Mouse (Mus musculus) heart, embryonic 14.5 days (tissue): ENCODE results near the gene Fbxo40. TPM values are rescaled to one million over a fixed set of nuclear protein-coding genes. Genes with fewer than 3 reads are reported as not detected.

Experiments used
- ATAC-seq: fragments of 200-750 bp; cut with Nextera tagmentation; 2 replicates; pipeline ENCODE4 v1.8.0; 2017; ENCODE audit warnings: low read depth, moderate TSS enrichment; ENCODE audit not compliant: insufficient number of reproducible peaks, insufficient read depth, low FRiP score
- H3K27ac ChIP-seq, 2 experiments: fragments of 200-500 bp in 1 of 2; fragments of 300-500 bp in 1 of 2; sonication (generic) in 1 of 2; replicated peaks in 1 of 2; 2 replicates each; pipeline ENCODE4 v1.5.1; 2012 to 2014; ENCODE audit warnings: low read depth in 2 of 2, low read length in 2 of 2, control low read depth in 1 of 2, mild to moderate bottlenecking in 1 of 2, mixed read lengths in 1 of 2; ENCODE audit not compliant: control insufficient read depth in 1 of 2, insufficient read depth in 1 of 2
- H3K27me3 ChIP-seq: fragments of 300-500 bp; sonication (generic); 2 replicates; pipeline ENCODE4 v1.6.1; 2014; ENCODE audit warnings: mild to moderate bottlenecking, low read length, control low read depth; ENCODE audit not compliant: control insufficient read depth, insufficient read depth
- H3K36me3 ChIP-seq: fragments of 300-500 bp; sonication (generic); 2 replicates; pipeline ENCODE4 v1.6.1; 2014; ENCODE audit warnings: mild to moderate bottlenecking, control low read depth, low read length, mixed read lengths; ENCODE audit not compliant: control insufficient read depth, insufficient read depth
- H3K4me1 ChIP-seq, 2 experiments: fragments of 200-500 bp in 1 of 2; fragments of 300-500 bp in 1 of 2; sonication (generic) in 1 of 2; 2 replicates each; pipeline ENCODE4 v1.6.1; 2012 to 2014; ENCODE audit warnings: low read length in 2 of 2, control low read depth in 1 of 2, mixed read lengths in 1 of 2; ENCODE audit not compliant: control insufficient read depth in 2 of 2, insufficient read depth in 2 of 2
- H3K4me2 ChIP-seq: fragments of 300-500 bp; sonication (generic); 2 replicates; pipeline ENCODE4 v1.6.1; 2014; ENCODE audit warnings: mild to moderate bottlenecking, low read length
- H3K4me3 ChIP-seq, 2 experiments: fragments of 200-500 bp in 1 of 2; fragments of 300-500 bp in 1 of 2; sonication (generic) in 1 of 2; 2 replicates each; pipeline ENCODE4 v1.5.1; 2012 to 2014; ENCODE audit warnings: low read length in 2 of 2, mild to moderate bottlenecking in 2 of 2, control low read depth in 1 of 2, low read depth in 1 of 2, moderate library complexity in 1 of 2; ENCODE audit not compliant: control insufficient read depth in 1 of 2, insufficient read depth in 1 of 2
- H3K9ac ChIP-seq: fragments of 300-500 bp; sonication (generic); 2 replicates; pipeline ENCODE4 v1.6.1; 2014; ENCODE audit warnings: mild to moderate bottlenecking, low read length
- H3K9me3 ChIP-seq: fragments of 300-500 bp; sonication (generic); 2 replicates; pipeline ENCODE4 v1.6.1; 2016; ENCODE audit warnings: low read length, control low read depth; ENCODE audit not compliant: control insufficient read depth
- WGBS: fragments of 180-500 bp; shearing (Covaris S2); extraction: QIAGEN DNeasy Blood & Tissue Kit; methylation state at CpG from one replicate; pipeline ENCODE4 v1.1.7; 2014; 5-methylcytosine and 5-hydroxymethylcytosine counted together
- polyA plus RNA-seq: library from polyadenylated mRNA; unstranded; fragments of >200 nt; fragmentation: Nextera tagmentation; extraction: Ambion mirVana; gene quantifications from 2 replicates; pipeline ENCODE4 v1.2.1, GENCODE M21; 2014

Gene Fbxo40
- polyA plus RNA-seq, 1 experiment from 2014 or later, result 12.5 TPM

GRCm38 (mm10) chr16:37010370-37010769 lies 20.1 kb upstream of the Fbxo40 start:
- Histone ChIP-seq H3K27ac (peak overlapping the region; percentile 51 to 54; a peak in 3 of 4 replicates), H3K4me1 (peaks cover 0 to 15% of the 10 kb centered on the region in 2 experiments; a peak in 2 of 4 replicates), H3K27me3 (no peaks in the 10 kb centered on the region), H3K36me3 (0 out of 2 replicates have a peak, but pooled peaks cover 3% of the 10 kb centered on the region), H3K9ac (no peak overlapping the region), H3K4me2 (peak overlapping the region; percentile 76; the same call in 1 of the 2 replicates), H3K4me3 (no peak overlapping the region), H3K9me3 (no peaks in the 10 kb centered on the region)
- no peak for ATAC-seq
- WGBS, result 47% methylated on average over 4 of the region's 4 CpGs

DNA sequence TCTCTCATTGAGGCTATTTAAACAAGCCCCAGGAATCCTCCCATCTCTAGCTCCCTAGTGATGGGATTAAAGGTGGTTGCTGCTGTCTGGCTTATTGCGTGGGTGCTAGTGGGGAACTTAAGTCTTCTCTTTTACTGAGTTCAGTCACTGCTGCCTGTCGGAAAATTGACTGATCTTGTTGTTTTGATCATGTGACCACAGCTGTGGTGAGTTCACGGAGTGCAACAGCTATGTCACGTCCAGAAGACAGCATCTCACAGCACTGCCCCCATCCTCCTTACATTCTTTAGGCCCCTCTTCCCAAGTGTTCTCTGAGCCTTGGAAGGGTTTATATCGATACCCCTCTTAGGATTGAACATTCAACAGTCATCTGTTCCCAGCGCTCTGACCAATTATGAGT lies 19.0 kb upstream of the Fbxo40 start:
- Histone ChIP-seq H3K4me3 (no peak overlapping the region), H3K36me3 (0 out of 2 replicates have a peak, but pooled peaks cover 3% of the 10 kb centered on the region), H3K9ac (no peak overlapping the region), H3K9me3 (no peaks in the 10 kb centered on the region), H3K27me3 (no peaks in the 10 kb centered on the region), H3K27ac (no peak overlapping the region), H3K4me2 (no peak overlapping the region), H3K4me1 (peaks cover 0 to 15% of the 10 kb centered on the region in 2 experiments; a peak in 2 of 4 replicates)
- no peak for ATAC-seq
- 63% methylated on average over 6 of the region's 6 CpGs for WGBS

DNA sequence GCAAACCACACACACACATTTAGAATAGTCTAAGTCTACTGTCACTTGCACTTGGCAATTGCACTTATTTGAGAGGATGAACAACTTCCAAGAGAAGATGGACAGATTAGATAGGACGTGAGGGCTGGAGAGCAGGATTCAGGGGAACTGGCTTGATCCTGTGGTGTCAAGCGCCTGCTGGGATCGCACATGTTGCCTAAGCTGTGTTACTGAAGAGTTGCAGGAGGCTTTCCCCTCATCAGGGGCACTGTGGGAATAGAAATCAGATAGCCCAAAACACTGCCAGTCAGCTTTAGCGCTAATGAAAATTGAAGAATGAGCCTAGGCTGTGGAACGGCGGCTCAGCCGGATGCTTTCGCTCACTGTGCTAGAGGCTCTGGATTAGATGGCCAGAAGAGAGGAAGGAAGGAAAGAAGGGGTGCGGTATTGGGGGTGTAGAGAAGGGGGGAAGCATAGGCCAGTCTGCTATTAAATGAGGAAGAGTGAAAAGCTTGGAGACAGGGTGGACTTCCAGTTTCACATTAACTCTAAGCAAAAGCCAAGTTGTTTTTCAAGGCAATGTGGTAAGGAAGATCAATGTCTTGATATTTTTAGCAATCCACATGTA lies 9.2 kb upstream of the Fbxo40 start:
- Histone ChIP-seq H3K9ac (no peak overlapping the region), H3K4me1 (no peaks in the 10 kb centered on the region), H3K4me2 (no peak overlapping the region), H3K9me3 (no peaks in the 10 kb centered on the region), H3K36me3 (no peaks in the 10 kb centered on the region), H3K4me3 (no peak overlapping the region), H3K27me3 (no peaks in the 10 kb centered on the region), H3K27ac (no peak overlapping the region)
- ATAC-seq, result no peak
- 53% methylated on average over 9 of the region's 9 CpGs for WGBS

DNA sequence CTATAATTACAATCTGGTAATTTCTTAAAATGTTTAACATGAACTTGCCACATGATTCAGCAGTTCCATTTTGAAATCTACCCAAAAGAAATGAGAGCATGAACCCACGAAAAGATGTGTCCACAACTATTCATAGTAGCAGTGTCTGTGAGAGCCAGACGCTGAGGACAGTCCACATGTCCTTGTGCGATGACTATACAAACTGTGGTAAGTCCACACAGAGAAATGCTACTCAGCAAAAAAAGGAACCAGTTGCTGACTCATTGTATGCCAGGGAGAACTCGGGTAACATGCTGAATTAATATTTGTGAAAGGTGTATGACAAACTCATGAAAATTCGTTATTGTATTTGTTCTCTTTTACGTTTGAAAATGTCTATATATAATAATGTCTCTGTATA lies 7.4 kb upstream of the Fbxo40 start:
- no peaks in the 10 kb centered on the region for H3K4me1 ChIP-seq
- H3K4me3 ChIP-seq, result no peak overlapping the region
- H3K9me3 ChIP-seq, result no peaks in the 10 kb centered on the region
- WGBS, result 71% methylated on average over 6 of the region's 6 CpGs
- no peaks in the 10 kb centered on the region for H3K36me3 ChIP-seq
- H3K9ac ChIP-seq, result no peak overlapping the region
- no peak overlapping the region for H3K4me2 ChIP-seq
- no peak overlapping the region for H3K27ac ChIP-seq
- ATAC-seq, result no peak
- no peaks in the 10 kb centered on the region for H3K27me3 ChIP-seq

- H3K9me3 ChIP-seq, result no peaks in the 10 kb centered on the region
- H3K27me3 ChIP-seq, result no peaks in the 10 kb centered on the region
- ATAC-seq, result peak; percentile 61; the same call in 1 of the 2 replicates
- peak overlapping the region; percentile 96 to 98 for H3K27ac ChIP-seq
- WGBS, result 22% methylated on average over 8 of the region's 8 CpGs
- peak overlapping the region; percentile 53 to 73 for H3K4me3 ChIP-seq
- peak overlapping the region; percentile 72 for H3K9ac ChIP-seq
- H3K4me2 ChIP-seq, result peak overlapping the region; percentile 73
- peaks cover 6 to 23% of the 10 kb centered on the region in 2 experiments for H3K4me1 ChIP-seq
- no peaks in the 10 kb centered on the region for H3K36me3 ChIP-seq
Observed at GRCm38 (mm10) chr16:36989493-36989892, 774 bp downstream of the Fbxo40 start.

DNA sequence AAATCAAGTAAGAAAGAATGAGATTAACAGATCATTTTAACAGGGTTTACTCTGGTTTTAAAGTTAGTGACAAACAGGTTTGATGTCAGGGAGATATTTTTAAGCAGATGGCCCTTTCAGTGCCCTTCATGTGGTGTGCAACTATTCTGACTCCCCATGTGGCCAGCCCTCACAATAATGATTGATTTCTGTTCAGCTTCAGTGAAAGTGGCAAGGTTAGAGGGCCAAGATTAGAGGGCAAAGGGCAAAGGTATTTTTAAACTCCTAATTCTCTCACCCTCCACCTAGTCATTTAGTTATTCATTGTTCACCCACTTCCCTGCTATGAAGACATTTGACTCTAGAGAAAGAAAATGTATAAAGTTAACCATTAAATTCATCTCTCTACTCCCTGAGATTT lies 2.2 kb downstream of the Fbxo40 start:
- Histone ChIP-seq H3K4me1 (peaks cover 6 to 32% of the 10 kb centered on the region in 2 experiments), H3K9me3 (no peaks in the 10 kb centered on the region), H3K4me2 (peak overlapping the region; percentile 73), H3K4me3 (peak overlapping the region; percentile 53 to 73; a peak in 1 of 4 replicates), H3K36me3 (no peaks in the 10 kb centered on the region), H3K27ac (no peak overlapping the region), H3K27me3 (no peaks in the 10 kb centered on the region), H3K9ac (peak overlapping the region; percentile 72; the same call in 1 of the 2 replicates)
- ATAC-seq, result no peak

GRCm38 (mm10) chr16:36987399-36987798 lies 2.9 kb downstream of the Fbxo40 start:
- H3K27ac ChIP-seq, result 0 out of 4 replicates have a peak overlapping the region, but pooled peaks of 1 of the 2 experiments have one; percentile 16
- H3K9ac ChIP-seq, result peak overlapping the region; percentile 5; the same call in 1 of the 2 replicates
- no peak for ATAC-seq
- H3K4me1 ChIP-seq, result peaks cover 8 to 35% of the 10 kb centered on the region in 2 experiments
- H3K36me3 ChIP-seq, result no peaks in the 10 kb centered on the region
- H3K4me2 ChIP-seq, result peak overlapping the region; percentile 73
- 63% methylated on average over 2 of the region's 2 CpGs for WGBS
- no peak overlapping the region for H3K4me3 ChIP-seq
- H3K9me3 ChIP-seq, result no peaks in the 10 kb centered on the region
- H3K27me3 ChIP-seq, result no peaks in the 10 kb centered on the region
